Mouse (Mus musculus) MEL (cell line): ENCODE data around the gene Tmem109.

Experiments used
- CHD1 ChIP-seq: IDR thresholded peaks from 2 replicates; pipeline ENCODE4 v1.6.1; 2012; ENCODE audit warnings: low read depth, mild to moderate bottlenecking, inconsistent platforms, low read length, improper control_type of control experiment
- CTCF ChIP-seq, 3 experiments: IDR thresholded peaks in 2 of 3; conservative IDR thresholded peaks in 1 of 3; 2 replicates each; pipeline ENCODE4 v1.5.1; 2011 to 2012; ENCODE audit warnings: low read length in 3 of 3, low read depth in 2 of 3, mild to moderate bottlenecking in 2 of 3, improper control_type of control experiment in 1 of 3, inconsistent platforms in 1 of 3, mixed read lengths in 1 of 3, moderate library complexity in 1 of 3; ENCODE audit not compliant: control insufficient read depth in 1 of 3, insufficient read depth in 1 of 3, poor library complexity in 1 of 3, severe bottlenecking in 1 of 3
- E2F4 ChIP-seq: IDR thresholded peaks from 2 replicates; pipeline ENCODE4 v1.6.1; 2011; ENCODE audit warnings: low read depth, low read length, improper control_type of control experiment, borderline replicate concordance
- EP300 ChIP-seq, 2 experiments: IDR thresholded peaks; 2 replicates each; pipeline ENCODE4 v1.6.1; 2011; ENCODE audit warnings: improper control_type of control experiment in 2 of 2, low read length in 2 of 2, low read depth in 1 of 2, mild to moderate bottlenecking in 1 of 2
- MYB ChIP-seq: IDR thresholded peaks from 2 replicates; pipeline ENCODE4 v1.6.1; 2011; ENCODE audit warnings: mild to moderate bottlenecking, low read depth, low read length, improper control_type of control experiment
- NELFE ChIP-seq: IDR thresholded peaks from 2 replicates; pipeline ENCODE4 v1.6.1; 2011; ENCODE audit warnings: low read depth, low read length, improper control_type of control experiment
- POLR2A ChIP-seq, 2 experiments: IDR thresholded peaks; 2 replicates each; pipeline ENCODE4 v1.6.1; 2011 to 2012; ENCODE audit warnings: low read length in 2 of 2, mild to moderate bottlenecking in 2 of 2, control low read depth in 1 of 2, improper control_type of control experiment in 1 of 2, low read depth in 1 of 2, moderate library complexity in 1 of 2; ENCODE audit not compliant: control insufficient read depth in 1 of 2, insufficient read depth in 1 of 2, poor library complexity in 1 of 2
- TCF12 ChIP-seq: IDR thresholded peaks from 2 replicates; pipeline ENCODE4 v1.6.1; 2014; ENCODE audit warnings: low read depth, mild to moderate bottlenecking, inconsistent platforms, low read length, improper control_type of control experiment, moderate library complexity
- ZC3H11A ChIP-seq: IDR thresholded peaks from 2 replicates; pipeline ENCODE4 v1.6.1; 2012; ENCODE audit warnings: low read depth, mild to moderate bottlenecking, inconsistent platforms, low read length, improper control_type of control experiment

- TF ChIP-seq CHD1 (no peak), TCF12 (no peak), CTCF (IDR thresholded peaks at IDR 0.05 in 2 of 3, conservative IDR thresholded peaks at IDR 0.05 in 1 of 3; ENCODE audit: control insufficient read depth in 1 of 3, insufficient read depth in 1 of 3, low read depth in 2 of 3, low read length in 3 of 3, poor library complexity in 1 of 3, severe bottlenecking in 1 of 3) (no peak), E2F4 (no peak), POLR2A (IDR thresholded peaks at IDR 0.05; ENCODE audit: control insufficient read depth in 1 of 2, insufficient read depth in 1 of 2, low read depth in 1 of 2, low read length in 2 of 2, poor library complexity in 1 of 2) (no peak), EP300 (IDR thresholded peaks at IDR 0.05; ENCODE audit: low read depth in 1 of 2, low read length in 2 of 2) (no peak), ZC3H11A (no peak), MYB (no peak), NELFE (no peak)
Observed at GRCm38 (mm10) chr19:10901046-10901445, 19.2 kb upstream of the Tmem109 start.
